Mouse (Mus musculus) G1E-ER4 (cell line): Measurements from ENCODE around the gene 4930562C15Rik. TPM values are rescaled to one million over a fixed set of nuclear protein-coding genes. Genes with fewer than 3 reads are reported as not detected.

ENCODE experiments used
- GATA1 ChIP-seq: IDR thresholded peaks from one replicate; pipeline ENCODE4 v1.8.0; 2012; ENCODE audit warnings: low read length, inconsistent platforms
- polyA plus RNA-seq: library from polyadenylated mRNA; stranded (reverse); fragments of >175 nt; gene quantifications from 2 replicates; pipeline ENCODE4 v1.2.3, GENCODE M21; 2012

4930562C15Rik gene
- polyA plus RNA-seq, 1 experiment, result not detected

DNA sequence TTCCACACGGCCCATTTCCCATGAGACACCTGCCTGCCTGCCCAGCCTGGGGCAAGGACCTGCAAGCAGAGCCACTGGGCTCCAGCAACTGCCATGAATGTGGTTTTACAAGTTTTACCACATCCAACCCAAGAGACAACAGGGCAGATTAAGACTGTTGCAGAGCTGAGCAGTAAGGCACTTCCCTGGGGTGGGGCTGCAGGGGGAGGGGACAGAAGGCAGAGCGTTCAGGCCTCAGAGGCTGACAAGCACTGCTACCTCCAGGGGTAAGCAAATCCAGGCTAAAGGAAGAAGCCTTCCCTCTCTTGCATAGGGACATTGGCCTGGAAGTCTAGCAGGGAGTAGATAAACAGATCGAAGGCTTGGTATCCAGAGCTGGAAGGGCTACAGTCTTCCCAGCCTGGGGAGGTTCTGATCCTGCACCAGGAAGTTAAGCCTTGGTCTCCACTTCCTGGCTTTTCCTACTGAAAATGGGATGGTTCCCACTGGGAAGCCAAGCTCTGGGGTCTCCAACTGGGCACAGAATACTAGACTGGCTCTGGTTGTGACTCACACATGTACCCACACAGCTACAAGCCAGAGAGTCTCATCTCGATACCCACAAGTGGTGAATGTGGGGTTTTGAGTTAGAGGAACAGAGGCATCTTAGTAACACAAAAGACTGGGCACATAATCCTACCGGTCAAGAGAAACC lies 43.1 kb downstream of the 4930562C15Rik start:
- TF ChIP-seq GATA1, result no peak

DNA sequence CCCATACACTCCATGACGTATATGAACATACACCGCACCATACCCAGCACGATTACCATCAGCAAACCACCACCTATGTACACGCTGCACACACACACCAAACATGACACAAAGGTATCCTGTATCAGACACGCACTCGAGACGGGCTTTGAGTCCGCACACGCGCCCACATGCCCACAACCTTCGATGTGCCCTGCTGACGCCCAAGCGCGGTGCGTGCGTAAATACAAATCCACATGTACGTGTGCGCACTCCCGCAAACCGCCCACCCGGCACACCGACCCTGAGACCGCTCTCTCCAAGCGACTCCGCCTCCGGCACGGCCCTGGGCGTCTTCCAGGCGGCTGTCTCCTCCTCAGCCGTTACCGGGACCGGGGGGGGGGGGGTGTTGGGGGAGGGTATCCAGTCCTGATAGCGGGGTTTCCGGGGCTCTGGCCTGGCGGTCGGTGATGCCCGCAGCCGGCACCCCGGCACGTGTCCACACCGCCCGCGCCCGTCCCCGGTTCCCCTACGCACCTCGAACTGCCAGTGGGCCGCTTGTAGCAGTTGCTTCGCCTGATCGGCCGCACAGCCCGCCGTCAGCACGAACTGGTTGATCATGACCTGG lies 44.0 kb downstream of the 4930562C15Rik start:
- TF ChIP-seq GATA1, result no peak

DNA sequence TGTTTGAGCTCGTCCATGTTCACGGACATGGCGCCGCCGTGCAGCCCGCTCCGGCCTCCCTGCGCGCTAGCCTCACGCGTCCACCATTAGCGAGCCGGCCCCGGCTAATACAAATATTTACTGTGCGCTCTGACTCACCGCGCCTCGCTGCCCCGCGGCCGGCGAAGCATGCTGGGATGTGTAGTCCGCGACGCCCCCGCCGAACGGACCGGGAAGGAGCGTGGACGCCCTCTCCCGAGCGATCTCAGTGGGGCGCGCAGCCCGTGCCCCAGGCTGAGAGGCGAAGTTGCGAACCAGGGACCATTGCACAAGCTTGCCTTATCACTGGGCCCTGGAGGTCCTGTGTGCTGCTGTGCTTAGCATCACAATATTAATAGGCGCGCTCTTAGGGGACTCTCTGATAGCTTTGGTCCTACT lies 44.5 kb downstream of the 4930562C15Rik start:
- TF ChIP-seq GATA1, result no peak

- no peak for TF ChIP-seq GATA1
Observed at GRCm38 (mm10) chr16:4880136-4880825, 45.1 kb downstream of the 4930562C15Rik start, which contains the start of gene Ubald1. Gene Ubald1, minus strand, starts transcription at chr16:4880315.

GRCm38 (mm10) chr16:4881400-4882351 lies 46.5 kb downstream of the 4930562C15Rik start:
- TF ChIP-seq GATA1, result no peak

- TF ChIP-seq GATA1, result no peak
Observed at GRCm38 (mm10) chr16:4884930-4885329, 49.7 kb downstream of the 4930562C15Rik start.

DNA sequence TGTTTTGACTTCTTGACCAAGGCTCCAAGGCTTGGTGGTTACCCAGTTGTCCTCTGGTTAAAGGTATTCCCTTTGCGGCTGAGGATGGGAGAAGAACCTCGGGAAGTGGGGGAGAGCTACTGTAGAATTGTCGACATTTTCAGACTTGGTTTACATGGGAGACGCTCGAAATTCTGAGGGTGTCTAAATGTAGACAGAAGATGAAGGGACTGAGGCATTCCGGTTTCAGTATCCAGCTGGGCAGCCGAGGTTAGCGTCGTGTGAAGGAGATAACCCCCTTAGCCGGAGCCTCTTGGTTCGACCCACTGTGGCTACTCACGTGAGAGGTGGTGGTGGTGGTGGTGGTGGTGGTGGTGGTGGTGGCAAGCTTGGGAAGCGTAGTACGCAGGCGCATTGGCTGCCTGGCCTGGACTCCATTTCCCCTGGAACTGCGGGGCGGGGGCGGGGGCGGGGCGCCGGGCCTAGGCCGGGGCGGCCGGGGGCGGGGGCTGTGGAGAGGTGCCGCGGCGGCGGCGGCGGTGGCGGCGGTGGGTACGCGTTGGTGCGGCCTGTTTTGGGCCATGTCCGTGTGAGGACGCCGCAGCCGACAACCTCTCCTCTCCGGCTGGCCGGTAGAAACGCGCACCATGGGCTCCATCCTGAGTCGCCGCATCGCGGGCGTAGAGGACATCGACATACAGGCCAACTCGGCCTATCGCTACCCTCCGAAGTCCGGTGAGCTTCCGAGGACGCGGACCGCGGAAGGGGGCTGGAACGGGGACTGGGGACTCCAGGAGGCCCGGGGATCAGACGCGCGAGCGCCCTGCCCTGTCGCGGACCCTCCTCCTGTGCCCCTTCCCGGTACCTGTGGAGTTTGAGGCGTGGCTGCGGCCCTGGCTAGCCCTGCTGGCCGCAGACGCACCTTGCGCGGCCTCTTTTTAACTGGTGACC lies 50.8 kb downstream of the 4930562C15Rik start, which contains the start of gene Mgrn1:
Gene Mgrn1, plus strand, starts transcription at position 490 of the 930 bp plus-strand sequence.
- TF ChIP-seq GATA1, result no peak

DNA sequence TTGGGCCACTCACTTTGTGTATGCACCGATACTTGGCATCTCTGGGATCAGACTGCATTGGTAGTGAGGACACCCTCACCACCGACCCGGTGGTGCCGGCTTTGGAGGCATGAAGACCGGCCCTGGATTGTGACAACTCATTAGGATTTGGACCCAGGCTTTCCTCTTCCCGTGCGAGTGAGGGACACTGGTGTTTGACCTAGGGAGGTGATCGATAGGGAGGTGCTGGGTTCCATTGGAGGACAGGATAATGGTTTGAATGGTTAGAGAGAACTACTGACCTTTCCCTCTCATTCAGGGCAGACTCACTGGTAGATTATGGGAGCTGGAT lies 51.4 kb downstream of the 4930562C15Rik start:
- TF ChIP-seq GATA1, result no peak

GRCm38 (mm10) chr16:4890201-4890709 lies 55.0 kb downstream of the 4930562C15Rik start:
- TF ChIP-seq GATA1, result no peak

- TF ChIP-seq GATA1, result no peak
Observed at GRCm38 (mm10) chr16:4892171-4892570, 57.0 kb downstream of the 4930562C15Rik start.

- TF ChIP-seq GATA1, result no peak
Observed at GRCm38 (mm10) chr16:4894201-4894908, 59.1 kb downstream of the 4930562C15Rik start.

DNA sequence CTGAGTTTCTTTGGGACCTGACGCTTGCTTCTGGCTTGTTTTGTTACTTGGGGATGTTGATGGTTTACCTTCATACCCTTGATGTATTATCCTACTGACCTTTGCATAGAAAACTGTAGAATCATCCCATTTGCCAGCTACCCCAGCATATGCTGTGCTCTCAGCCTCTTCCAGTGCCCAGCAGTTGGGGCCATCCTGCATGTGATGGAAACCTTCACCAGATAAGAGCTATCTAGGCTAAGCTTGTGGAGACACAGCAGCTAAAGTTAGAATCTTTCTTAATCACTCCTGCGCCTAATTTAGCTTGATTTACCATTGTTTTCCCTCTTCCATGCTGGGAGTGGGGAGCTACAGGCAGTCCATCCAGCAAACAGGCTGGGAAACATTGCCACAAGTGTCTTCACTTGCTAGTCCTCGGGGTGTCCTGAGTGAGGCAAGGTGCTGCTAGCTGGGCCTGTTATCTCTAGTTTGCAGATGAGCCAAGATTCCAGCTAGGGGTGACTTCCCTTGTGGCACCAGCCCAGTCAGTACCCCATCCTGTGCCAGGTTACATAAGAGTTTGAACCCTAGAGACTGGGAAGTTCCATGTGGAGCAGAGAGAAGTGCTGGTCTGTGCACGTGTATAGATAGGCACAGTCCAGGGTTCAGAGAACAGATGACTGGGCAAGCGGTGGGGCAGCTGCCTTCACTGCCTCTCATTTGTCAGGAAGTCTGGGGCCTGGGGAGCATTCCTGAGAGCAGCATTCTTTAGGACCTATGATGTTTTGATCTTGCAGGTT lies 61.2 kb downstream of the 4930562C15Rik start:
- TF ChIP-seq GATA1, result peak; percentile 12
